Mouse (Mus musculus) liver, adult 2 months (tissue): ENCODE data around the gene Dlgap4.

Experiments used
- CTCF ChIP-seq: fragments of 200-500 bp; IDR thresholded peaks from 2 replicates; pipeline ENCODE4 v1.5.1; 2011; ENCODE audit warnings: low read depth, low read length, control low read depth
- POLR2A ChIP-seq: fragments of 200-500 bp; IDR thresholded peaks from 2 replicates; pipeline ENCODE4 v1.6.1; 2011; ENCODE audit warnings: low read length, control low read depth; ENCODE audit not compliant: insufficient read depth; ENCODE audit errors: extremely low read depth

GRCm38 (mm10) chr2:156646877-156647276, 33.4 kb downstream of the Dlgap4 start:
- no peak for TF ChIP-seq CTCF
- no peak for TF ChIP-seq POLR2A
